Mouse (Mus musculus) megakaryocyte, embryonic 14.5 days (primary cell): ENCODE data around the gene Adipor1.

Experiments
- FLI1 ChIP-seq: IDR thresholded peaks from 2 replicates; pipeline ENCODE4 v1.6.1; 2012; ENCODE audit warnings: low read length, inconsistent platforms, mixed read lengths
- GATA1 ChIP-seq: IDR thresholded peaks from 3 replicates; pipeline ENCODE4 v1.6.1; 2012; ENCODE audit warnings: mixed read lengths, low read length, inconsistent platforms, borderline replicate concordance

DNA sequence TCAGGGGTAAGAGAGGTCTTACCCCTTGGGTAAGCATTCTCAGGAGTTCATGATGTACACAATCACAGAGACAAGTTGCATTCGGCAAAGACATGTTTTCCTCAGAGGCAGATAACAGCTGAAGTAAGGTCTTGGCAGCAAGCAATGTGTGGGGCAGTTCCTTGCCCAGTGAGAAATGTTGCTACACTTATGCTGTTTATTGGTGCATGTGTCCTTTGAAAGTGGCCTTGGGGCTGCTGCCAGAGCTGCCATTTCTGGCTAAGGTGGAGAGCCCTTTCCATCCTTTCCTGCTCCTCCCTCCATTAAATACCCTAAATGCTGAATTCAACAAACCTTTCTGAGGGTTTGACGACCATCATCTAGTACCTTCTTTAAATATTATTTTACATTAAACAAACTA lies 30.2 kb downstream of the Adipor1 start:
- TF ChIP-seq GATA1 (no peak), FLI1 (no peak)
